ENCODE assay signal across 9 mouse cellular contexts in the genomic region with DNA sequence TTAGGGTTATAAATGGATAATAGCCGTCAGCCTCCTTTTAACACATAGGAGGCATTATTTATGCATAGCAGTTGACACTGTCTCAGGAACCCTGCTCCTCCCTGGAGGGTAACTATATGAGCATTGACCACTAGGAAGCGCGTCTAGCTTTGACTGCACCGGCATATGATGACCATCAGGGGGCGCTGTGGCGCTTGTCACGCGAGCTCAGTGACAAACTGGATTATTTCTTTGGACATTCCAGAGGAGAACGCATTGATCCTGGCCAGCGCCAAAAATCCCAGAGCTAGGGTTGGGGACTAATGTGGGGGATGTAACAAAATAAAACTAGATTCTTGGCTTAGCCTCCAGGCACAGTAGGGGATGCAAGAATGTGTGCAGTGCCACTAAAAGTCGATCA. TPM values are rescaled to one million over a fixed set of nuclear protein-coding genes. Genes with fewer than 3 reads are reported as not detected.
DNase-seq lines count a peak whose midpoint lies in the region; ATAC-seq and TF ChIP-seq lines count a peak whose summit lies in the region.
"Had no signal": no experiment of that assay in that cellular context is flagged by ENCODE, and none has a peak within 500 bp of the region (broad histone marks: within the 10 kb centered on the region; RNA-seq: fewer than 3 reads in every experiment).

No protein-coding gene starts in this region.

- no peak overlapping the region for H3K27ac ChIP-seq in forebrain, embryonic 14.5 days (ENCODE audit: low read depth, low read length)
- no peak overlapping the region for H3K27ac ChIP-seq in forebrain, embryonic 15.5 days (replicated peaks)
- no peak overlapping the region for H3K27ac ChIP-seq in embryonic fibroblast, embryonic 13.5 days (ENCODE audit: insufficient read depth, low read length)
- H3K27ac ChIP-seq in hindbrain, embryonic 14.5 days = no peak overlapping the region

- H3K9ac ChIP-seq in forebrain, embryonic 14.5 days (ENCODE audit: low read length) = no peak overlapping the region
- H3K9ac ChIP-seq in forebrain, embryonic 15.5 days (replicated peaks) = no peak overlapping the region
- H3K9ac ChIP-seq in hindbrain, embryonic 14.5 days = no peak overlapping the region

- no peak overlapping the region for H3K4me3 ChIP-seq in forebrain, embryonic 14.5 days (ENCODE audit: low read depth, low read length)
- no peak overlapping the region for H3K4me3 ChIP-seq in forebrain, embryonic 15.5 days
- no peak overlapping the region for H3K4me3 ChIP-seq in embryonic fibroblast, embryonic 13.5 days (ENCODE audit: insufficient read depth, low read length)
- H3K4me3 ChIP-seq in hindbrain, embryonic 14.5 days (replicated peaks; ENCODE audit: low read length) = no peak overlapping the region

- H3K27me3 ChIP-seq in forebrain, embryonic 14.5 days (replicated peaks; ENCODE audit: control insufficient read depth, insufficient read depth, low read length) = no peaks in the 10 kb centered on the region
- H3K27me3 ChIP-seq in forebrain, embryonic 15.5 days = no peaks in the 10 kb centered on the region
- no peaks in the 10 kb centered on the region for H3K27me3 ChIP-seq in hindbrain, embryonic 14.5 days (ENCODE audit: control insufficient read depth, insufficient read depth, low read length)

- no peak for TF ChIP-seq POLR2A in embryonic fibroblast, embryonic 13.5 days (IDR thresholded peaks at IDR 0.05; ENCODE audit: low read depth, low read length)

- peak; percentile 92 for TF ChIP-seq CTCF in embryonic fibroblast, embryonic 13.5 days (IDR thresholded peaks at IDR 0.05; ENCODE audit: borderline replicate concordance, insufficient read depth, low read length)

- ATAC-seq in forebrain, embryonic 14.5 days = 0 out of 2 replicates have a peak, but pooled peaks have one; percentile 44
- no peak for ATAC-seq in forebrain, embryonic 15.5 days (replicated peaks)
- ATAC-seq in hindbrain, embryonic 14.5 days (ENCODE audit: low FRiP score) = no peak

- no peak overlapping the region for H3K4me2 ChIP-seq in forebrain, embryonic 14.5 days (ENCODE audit: low read length)
- no peak overlapping the region for H3K4me2 ChIP-seq in forebrain, embryonic 15.5 days (replicated peaks)
- H3K4me2 ChIP-seq in hindbrain, embryonic 14.5 days (replicated peaks) = no peak overlapping the region

- no peaks in the 10 kb centered on the region for H3K4me1 ChIP-seq in forebrain, embryonic 14.5 days (ENCODE audit: control insufficient read depth, insufficient read depth, low read length)
- no peaks in the 10 kb centered on the region for H3K4me1 ChIP-seq in forebrain, embryonic 15.5 days
- no peaks in the 10 kb centered on the region for H3K4me1 ChIP-seq in embryonic fibroblast, embryonic 13.5 days (ENCODE audit: control insufficient read depth, insufficient read depth, low read length)
- H3K4me1 ChIP-seq in hindbrain, embryonic 14.5 days (replicated peaks; ENCODE audit: control insufficient read depth, insufficient read depth, low read length) = no peaks in the 10 kb centered on the region

- DNase-seq in forebrain, embryonic 14.5 days (ENCODE audit: low spot score) = peak; percentile 78
- peak; percentile 45 to 53 for DNase-seq in adrenal gland, postnatal 4 days (ENCODE audit: low spot score in 2 of 2)
- DNase-seq in hindbrain, embryonic 14.5 days (ENCODE audit: low spot score) = peak; percentile 70
- peak; percentile 71 to 81 for DNase-seq in layer of hippocampus, postnatal 25 days (ENCODE audit: extremely low spot score in 1 of 2, low spot score in 1 of 2)
- peak; percentile 78 for DNase-seq in mesoderm, embryonic 11.5 days (ENCODE audit: low read depth, low spot score)
- DNase-seq in spleen, postnatal 4 days (ENCODE audit: low spot score in 2 of 2) = peak; percentile 43 to 81

- H3K9me3 ChIP-seq in forebrain, embryonic 14.5 days (replicated peaks; ENCODE audit: control insufficient read depth, low read length) = no peaks in the 10 kb centered on the region
- no peaks in the 10 kb centered on the region for H3K9me3 ChIP-seq in forebrain, embryonic 15.5 days
- H3K9me3 ChIP-seq in hindbrain, embryonic 14.5 days (ENCODE audit: control insufficient read depth, low read length) = no peaks in the 10 kb centered on the region
- H3K9me3 ChIP-seq: G1E had no signal

- 9% methylated on average over 11 of the region's 11 CpGs for WGBS in forebrain, embryonic 14.5 days
- WGBS in forebrain, embryonic 15.5 days = 10% methylated on average over 11 of the region's 11 CpGs
- 10% methylated on average over 11 of the region's 11 CpGs for WGBS in hindbrain, embryonic 14.5 days

- H3K36me3 ChIP-seq in forebrain, embryonic 14.5 days (ENCODE audit: control insufficient read depth, insufficient read depth, low read length) = no peaks in the 10 kb centered on the region
- no peaks in the 10 kb centered on the region for H3K36me3 ChIP-seq in forebrain, embryonic 15.5 days
- H3K36me3 ChIP-seq in hindbrain, embryonic 14.5 days (replicated peaks; ENCODE audit: control insufficient read depth, insufficient read depth) = no peaks in the 10 kb centered on the region
- H3K36me3 ChIP-seq: G1E had no signal

RNA-seq across cellular contexts. Expression of a gene that starts 35.3 kb away (rescaled TPM):
- polyA plus RNA-seq in forebrain, embryonic 14.5 days (2014; fragmentation: Nextera tagmentation; extraction: Ambion mirVana) = 8.0 and 11.0 TPM in 2 replicates
- polyA plus RNA-seq in forebrain, embryonic 15.5 days (2015; fragmentation: Nextera tagmentation; extraction: Ambion mirVana) = 13.3 and 15.0 TPM in 2 replicates
- total RNA-seq in adrenal gland, postnatal 4 days (2021) = 100 to 1,000 TPM in 1 of 2 experiments, 10 to 100 TPM in 1; 95.4 to 102 TPM
- polyA plus RNA-seq in embryonic fibroblast, embryonic 13.5 days (2011; ENCODE audit: insufficient read length, low read depth, missing spikeins) = 46.5 and 50.6 TPM in 2 replicates
- 10.4 TPM in 2 replicates for polyA plus RNA-seq in hindbrain, embryonic 14.5 days (2014; fragmentation: Nextera tagmentation; extraction: Ambion mirVana)
- total RNA-seq in layer of hippocampus, postnatal 25 days (2021) = 10 to 100 TPM; 47.2 to 61.7 TPM

RNA-seq across cellular contexts. Expression of a gene that starts 43.9 kb away (rescaled TPM):
- 22.9 and 28.6 TPM in 2 replicates for polyA plus RNA-seq in forebrain, embryonic 14.5 days (2014; fragmentation: Nextera tagmentation; extraction: Ambion mirVana)
- polyA plus RNA-seq in forebrain, embryonic 15.5 days (2015; fragmentation: Nextera tagmentation; extraction: Ambion mirVana) = 47.2 and 49.0 TPM in 2 replicates
- 10 to 100 TPM; 21.0 to 21.1 TPM for total RNA-seq in adrenal gland, postnatal 4 days (2021)
- polyA plus RNA-seq in embryonic fibroblast, embryonic 13.5 days (2011; ENCODE audit: insufficient read length, low read depth, missing spikeins) = 47.6 and 51.7 TPM in 2 replicates
- polyA plus RNA-seq in hindbrain, embryonic 14.5 days (2014; fragmentation: Nextera tagmentation; extraction: Ambion mirVana) = 36.2 and 39.2 TPM in 2 replicates
- total RNA-seq in layer of hippocampus, postnatal 25 days (2021) = 100 to 1,000 TPM; 147 to 149 TPM

RNA-seq across cellular contexts. Expression of a gene that starts 53.6 kb away (rescaled TPM):
- polyA plus RNA-seq in forebrain, embryonic 14.5 days (2014; fragmentation: Nextera tagmentation; extraction: Ambion mirVana) = 52.4 and 66.4 TPM in 2 replicates
- 90.2 and 91.5 TPM in 2 replicates for polyA plus RNA-seq in forebrain, embryonic 15.5 days (2015; fragmentation: Nextera tagmentation; extraction: Ambion mirVana)
- total RNA-seq in adrenal gland, postnatal 4 days (2021) = 10 to 100 TPM; 22.9 to 31.7 TPM
- 35.9 and 41.2 TPM in 2 replicates for polyA plus RNA-seq in embryonic fibroblast, embryonic 13.5 days (2011; ENCODE audit: insufficient read length, low read depth, missing spikeins)
- polyA plus RNA-seq in hindbrain, embryonic 14.5 days (2014; fragmentation: Nextera tagmentation; extraction: Ambion mirVana) = 30.6 and 34.6 TPM in 2 replicates
- 10 to 100 TPM; 19.7 to 30.4 TPM for total RNA-seq in layer of hippocampus, postnatal 25 days (2021)

RNA-seq across cellular contexts. Expression of a gene that starts 55.0 kb away (rescaled TPM):
- 0.38 TPM in 1 of 2 replicates, not detected in the other for polyA plus RNA-seq in forebrain, embryonic 14.5 days (2014; fragmentation: Nextera tagmentation; extraction: Ambion mirVana)
- polyA plus RNA-seq in forebrain, embryonic 15.5 days (2015; fragmentation: Nextera tagmentation; extraction: Ambion mirVana) = 0.46 TPM in 1 of 2 replicates, not detected in the other
- 1 to 10 TPM in 1 of 2 experiments, not detected in 1; 2.5 TPM for total RNA-seq in adrenal gland, postnatal 4 days (2021)
- 6.2 TPM in 1 of 2 replicates, not detected in the other for polyA plus RNA-seq in embryonic fibroblast, embryonic 13.5 days (2011; ENCODE audit: insufficient read length, low read depth, missing spikeins)
- polyA plus RNA-seq in hindbrain, embryonic 14.5 days (2014; fragmentation: Nextera tagmentation; extraction: Ambion mirVana) = not detected in 2 replicates
- not detected for total RNA-seq in layer of hippocampus, postnatal 25 days (2021)
- total RNA-seq: G1E had no signal
